Mouse (Mus musculus) gastrocnemius, adult 2 months (tissue): ENCODE measurements at regions not wholly inside any gene's neighbourhood (a gene's known extent, or its start where the extent isn't known, plus 50 kb on each side); places are given as distances from the start of the nearest gene placed in this dataset.

Experiments
- DNase-seq: peaks from one replicate; pipeline ENCODE4 v3.0.0; 2022
- H3K27ac ChIP-seq: fragments of 200-600 bp; 2 replicates; pipeline ENCODE4 v1.8.1; 2022; ENCODE audit warnings: mild to moderate bottlenecking
- H3K4me3 ChIP-seq: fragments of 200-600 bp; 2 replicates; pipeline ENCODE4 v1.8.1; 2022; ENCODE audit warnings: mild to moderate bottlenecking, moderate library complexity
- CTCF ChIP-seq: fragments of 200-600 bp; IDR thresholded peaks from 2 replicates; pipeline ENCODE4 v1.8.1; 2022; ENCODE audit warnings: antibody characterized with exemption, mild to moderate bottlenecking, moderate library complexity
- intact Hi-C: fragments of 180-260 bp; cut with DNase I; formaldehyde crosslinking; loops from one replicate; pipeline ENCODE4 v1.15.1; 2025

DNA sequence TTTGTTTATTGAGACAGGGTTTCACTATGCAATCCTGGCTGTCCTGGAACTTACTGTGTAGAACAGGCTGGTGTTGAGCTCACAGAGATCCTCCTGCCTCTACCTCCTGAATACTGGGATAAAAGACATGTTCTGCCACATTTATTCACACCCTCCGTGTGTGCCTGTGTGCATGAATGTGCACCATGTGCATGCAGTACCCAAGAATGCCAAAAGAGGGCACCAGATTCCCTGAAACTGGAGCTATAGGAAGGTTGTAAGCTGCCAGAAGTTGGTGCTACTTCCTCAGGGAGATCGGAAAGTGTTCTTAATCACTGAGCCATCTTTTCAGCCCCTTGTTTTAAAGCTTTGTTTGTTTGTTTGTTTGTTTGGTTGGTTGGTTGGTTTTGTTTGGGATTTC lies 155.3 kb upstream of the Atp6ap2 start:
- no peak for TF ChIP-seq CTCF
- DNase-seq = no peak
- no peak overlapping the region for H3K27ac ChIP-seq
- intact Hi-C loops = no loop called here
- H3K4me3 ChIP-seq = no peak overlapping the region

DNA sequence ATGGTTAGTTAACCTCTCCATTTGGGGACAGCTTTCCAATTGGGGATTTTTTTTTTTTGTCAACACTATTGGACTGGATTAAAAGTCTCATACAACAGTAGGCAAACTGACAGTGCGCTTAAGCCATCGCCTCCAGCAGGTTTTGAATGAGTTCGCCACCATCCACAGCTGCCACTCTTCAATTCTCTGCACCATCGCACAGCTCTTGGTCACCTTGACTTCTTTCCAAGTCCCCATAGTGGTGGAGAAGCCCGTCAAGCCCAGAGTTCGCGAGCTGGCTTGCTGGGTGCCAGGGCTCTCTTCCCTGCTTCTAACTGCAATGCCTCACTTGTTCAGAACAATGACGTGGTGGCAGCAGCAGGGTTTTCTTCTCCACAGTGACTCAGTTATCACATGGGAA lies 151.9 kb upstream of the Atp6ap2 start:
- intact Hi-C loops = no loop called here
- TF ChIP-seq CTCF = no peak
- Histone ChIP-seq H3K27ac (no peak overlapping the region), H3K4me3 (no peak overlapping the region)
- DNase-seq = no peak

DNA sequence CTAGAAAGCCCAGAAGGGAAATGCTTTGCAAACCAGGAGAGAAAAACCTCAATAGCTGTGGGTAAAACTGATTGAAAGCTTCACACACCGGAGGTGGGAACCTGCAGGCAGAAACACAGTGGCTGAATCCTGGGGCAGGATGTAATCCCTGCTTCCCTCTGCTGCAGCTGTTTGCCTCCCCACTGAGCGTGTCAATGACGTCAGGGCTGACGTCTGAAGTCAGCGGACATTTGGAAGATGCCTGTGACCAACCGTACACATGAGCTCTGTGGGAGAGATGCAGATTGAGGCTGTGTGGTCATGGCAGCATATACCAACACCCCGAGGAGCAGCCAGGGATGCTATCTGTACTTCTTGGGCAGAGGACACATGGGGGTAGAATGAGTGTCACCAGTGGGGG lies 151.5 kb upstream of the Atp6ap2 start:
- Histone ChIP-seq H3K27ac (no peak overlapping the region), H3K4me3 (no peak overlapping the region)
- DNase-seq = no peak
- intact Hi-C loops = no loop called here
- no peak for TF ChIP-seq CTCF

DNA sequence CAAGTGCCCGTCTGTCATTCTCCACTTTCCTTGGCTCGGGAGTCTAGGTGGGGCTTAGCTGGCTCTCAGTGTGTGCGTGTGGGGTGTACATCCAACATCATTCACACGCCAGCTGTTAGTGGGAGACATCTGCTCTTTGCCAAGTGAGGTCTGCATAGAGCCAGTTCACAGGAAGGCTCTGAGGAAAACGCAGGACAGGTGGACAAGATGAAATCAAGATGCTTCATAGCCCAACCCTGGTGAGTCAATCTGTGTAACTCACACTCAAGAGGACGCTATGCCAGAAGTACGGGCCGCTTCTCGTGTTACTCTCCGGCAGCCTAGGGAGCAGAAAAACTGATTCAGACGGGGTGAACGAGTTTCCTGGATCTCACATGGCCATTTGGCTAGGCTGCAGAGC lies 148.2 kb upstream of the Atp6ap2 start:
- peak; percentile 63 for DNase-seq
- intact Hi-C loops = no loop called here
- H3K4me3 ChIP-seq = no peak overlapping the region
- no peak for TF ChIP-seq CTCF
- H3K27ac ChIP-seq = no peak overlapping the region

DNA sequence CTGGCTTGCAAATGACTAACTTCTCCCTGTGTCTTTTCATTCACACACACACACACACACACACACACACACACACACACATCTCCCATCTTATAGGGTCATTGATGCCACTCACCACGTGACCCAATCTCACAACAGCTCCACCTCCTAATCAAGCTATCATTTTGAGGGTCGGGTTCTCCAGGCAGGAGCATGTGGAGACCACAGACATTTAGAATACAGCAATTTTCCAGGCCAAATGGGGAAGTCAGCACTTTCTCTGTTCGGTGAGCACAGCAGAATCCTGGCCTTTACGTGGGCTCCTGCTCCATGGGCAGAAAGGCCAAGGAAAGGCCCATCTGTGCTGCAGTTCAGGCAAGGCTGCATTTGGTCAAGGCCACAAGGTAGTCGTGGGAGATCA lies 143.8 kb upstream of the Atp6ap2 start:
- Histone ChIP-seq H3K4me3 (no peak overlapping the region), H3K27ac (no peak overlapping the region)
- DNase-seq = no peak
- intact Hi-C loops = no loop called here
- no peak for TF ChIP-seq CTCF

DNA sequence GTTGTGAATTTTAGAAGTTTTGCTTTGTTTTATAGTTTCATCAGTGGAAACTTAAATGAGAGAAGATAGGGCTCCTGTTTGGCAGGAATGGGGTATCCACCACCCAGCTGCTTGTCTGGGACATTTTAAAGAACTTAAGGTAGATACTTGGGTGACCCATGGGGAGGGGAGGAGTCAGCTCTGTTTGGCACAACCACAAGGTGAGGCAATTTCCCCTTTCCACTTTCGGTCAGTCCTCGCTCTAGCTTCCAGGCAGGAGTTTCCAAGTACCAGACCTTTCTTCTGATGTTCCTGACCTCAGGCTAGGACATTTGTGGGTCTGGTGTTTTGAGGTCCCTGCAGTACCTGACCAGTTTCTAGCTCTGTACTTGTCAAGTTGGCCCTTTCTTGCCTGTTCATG lies 142.5 kb upstream of the Atp6ap2 start:
- Histone ChIP-seq H3K4me3 (no peak overlapping the region), H3K27ac (no peak overlapping the region)
- intact Hi-C loops = no loop called here
- DNase-seq = no peak
- no peak for TF ChIP-seq CTCF

DNA sequence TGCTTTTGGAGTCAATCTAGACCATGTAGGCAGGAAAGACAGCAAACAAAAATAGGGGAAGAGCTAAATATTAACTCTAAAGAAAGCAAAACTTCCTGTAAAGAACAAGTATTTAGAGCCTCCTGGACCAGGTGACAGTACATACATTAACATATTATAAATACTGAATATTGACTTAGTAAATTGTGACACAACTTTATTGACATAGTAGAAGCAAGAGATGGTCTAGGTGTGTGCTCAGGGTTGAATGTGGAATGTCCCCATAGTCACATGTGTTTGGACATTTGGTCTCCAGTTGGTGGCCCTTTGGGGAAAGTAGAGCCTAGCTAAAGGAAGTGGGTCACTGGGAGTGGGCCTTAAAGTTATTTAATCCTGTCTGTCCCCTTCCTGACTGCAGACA lies 139.6 kb upstream of the Atp6ap2 start:
- no peak for TF ChIP-seq CTCF
- H3K27ac ChIP-seq = no peak overlapping the region
- intact Hi-C loops = no loop called here
- no peak overlapping the region for H3K4me3 ChIP-seq
- no peak for DNase-seq

DNA sequence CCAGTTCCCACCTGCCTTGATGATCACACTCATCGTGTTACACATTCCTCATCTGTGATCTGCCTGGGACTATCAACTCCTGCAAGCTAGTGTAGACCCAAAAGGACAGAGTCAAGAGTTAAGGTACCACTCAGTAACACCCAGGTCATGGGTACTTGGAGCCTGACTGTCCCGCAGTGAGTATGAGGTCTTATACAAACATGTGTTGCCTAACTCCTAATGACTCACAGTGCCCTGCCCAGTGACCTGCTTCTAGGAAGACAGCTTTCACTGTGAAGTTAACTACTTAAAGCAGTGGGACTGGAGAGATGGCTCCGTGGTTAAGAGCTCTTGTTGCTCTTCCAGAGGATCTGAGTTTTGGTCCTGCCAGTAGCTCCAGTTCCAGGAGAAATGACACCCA lies 137.9 kb upstream of the Atp6ap2 start:
- intact Hi-C loops = no loop called here
- H3K27ac ChIP-seq = no peak overlapping the region
- H3K4me3 ChIP-seq = no peak overlapping the region
- no peak for TF ChIP-seq CTCF
- no peak for DNase-seq

DNA sequence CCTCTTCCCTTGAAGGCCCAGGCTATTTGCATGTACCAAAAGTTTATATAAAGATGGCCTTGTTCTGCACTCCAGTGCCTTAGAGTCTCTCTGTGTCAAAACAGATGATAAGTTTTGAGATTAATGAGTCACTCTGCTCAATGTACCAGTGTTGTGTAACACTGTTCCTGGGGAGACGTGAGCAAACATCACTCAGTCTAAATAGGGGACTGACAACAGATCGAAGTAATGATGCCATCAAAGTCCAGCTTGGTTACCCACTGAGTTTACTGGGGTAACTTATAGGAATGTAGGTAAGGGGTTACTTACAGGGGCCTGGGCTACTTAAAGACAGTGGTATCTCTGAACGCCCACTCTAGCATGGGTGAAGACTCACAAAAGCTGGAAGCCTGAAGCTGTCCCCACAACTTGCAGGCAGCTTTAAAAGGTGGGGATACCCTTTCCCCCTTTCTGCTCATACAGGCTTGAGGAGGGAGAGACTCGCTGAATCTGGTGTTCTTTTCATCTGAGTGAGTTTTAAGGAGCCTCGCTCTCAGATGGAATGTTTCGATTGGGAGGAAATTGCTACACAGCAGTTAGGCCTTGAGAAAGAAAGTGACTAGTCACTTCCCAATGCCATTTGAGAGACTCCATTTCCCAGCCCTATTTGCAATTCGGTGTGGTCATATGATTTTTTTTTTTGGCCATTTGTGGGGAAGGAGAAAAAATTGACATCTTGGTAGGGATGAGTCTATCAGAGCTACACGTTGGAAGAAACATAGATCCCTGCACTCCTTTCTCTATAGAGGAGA lies 134.4 kb upstream of the Atp6ap2 start:
- intact Hi-C loops = no loop called here
- no peak for TF ChIP-seq CTCF
- Histone ChIP-seq H3K27ac (no peak overlapping the region), H3K4me3 (no peak overlapping the region)
- no peak for DNase-seq

DNA sequence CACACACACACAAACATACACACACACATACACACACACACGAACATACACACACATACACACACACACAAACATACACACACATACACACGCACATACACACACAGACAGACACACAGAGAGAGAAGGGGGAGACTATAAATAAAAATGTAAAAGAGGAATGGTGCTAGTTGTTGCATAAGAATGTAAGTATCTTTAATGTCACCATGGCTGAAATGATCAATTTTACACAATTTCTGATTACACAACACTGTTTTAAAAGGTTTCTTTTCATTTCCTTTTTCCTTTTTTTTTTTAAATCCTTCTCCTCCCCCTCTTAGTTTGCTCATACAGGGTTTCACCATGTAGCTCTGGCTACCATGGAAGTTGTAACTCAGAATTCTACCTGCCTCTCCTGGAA lies 125.9 kb upstream of the Atp6ap2 start:
- H3K4me3 ChIP-seq = no peak overlapping the region
- TF ChIP-seq CTCF = no peak
- H3K27ac ChIP-seq = no peak overlapping the region
- no peak for DNase-seq
- intact Hi-C loops = no loop called here

DNA sequence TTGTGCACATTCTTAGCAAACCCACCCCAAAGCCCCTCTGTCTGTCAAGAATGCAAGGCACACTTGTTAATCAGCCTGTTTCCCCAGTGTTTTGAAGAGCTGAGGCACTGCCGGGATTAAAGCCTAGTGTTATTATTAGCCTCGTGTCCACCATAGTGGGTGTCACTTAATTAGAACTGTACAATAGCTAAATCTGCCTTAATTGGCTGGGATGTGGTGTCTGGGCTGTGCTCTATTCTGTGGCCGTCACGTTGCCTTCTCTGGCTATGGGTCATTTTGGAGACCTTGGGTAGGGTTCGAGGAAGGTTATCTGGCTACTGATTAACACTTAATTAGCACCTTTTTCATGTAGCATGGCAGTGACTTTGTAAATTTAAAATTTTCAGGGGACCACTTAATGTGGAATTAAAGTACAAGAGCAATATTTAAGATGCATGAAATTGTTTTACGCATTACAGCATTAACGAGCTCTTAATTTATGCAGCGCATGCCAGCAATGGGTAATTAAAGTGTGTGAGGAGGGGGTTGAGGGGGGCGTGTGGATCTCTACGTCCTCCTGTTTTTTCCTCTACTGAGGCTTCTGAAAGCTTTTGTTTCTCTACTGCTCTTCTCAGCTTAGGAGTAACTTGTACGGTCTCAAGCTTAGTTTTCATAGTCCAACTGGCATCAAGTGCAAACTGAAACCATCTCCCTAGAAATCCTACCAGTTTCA lies 124.5 kb upstream of the Atp6ap2 start:
- no peak for TF ChIP-seq CTCF
- no peak overlapping the region for H3K4me3 ChIP-seq
- no peak overlapping the region for H3K27ac ChIP-seq
- DNase-seq = no peak
- intact Hi-C loops = no loop called here

DNA sequence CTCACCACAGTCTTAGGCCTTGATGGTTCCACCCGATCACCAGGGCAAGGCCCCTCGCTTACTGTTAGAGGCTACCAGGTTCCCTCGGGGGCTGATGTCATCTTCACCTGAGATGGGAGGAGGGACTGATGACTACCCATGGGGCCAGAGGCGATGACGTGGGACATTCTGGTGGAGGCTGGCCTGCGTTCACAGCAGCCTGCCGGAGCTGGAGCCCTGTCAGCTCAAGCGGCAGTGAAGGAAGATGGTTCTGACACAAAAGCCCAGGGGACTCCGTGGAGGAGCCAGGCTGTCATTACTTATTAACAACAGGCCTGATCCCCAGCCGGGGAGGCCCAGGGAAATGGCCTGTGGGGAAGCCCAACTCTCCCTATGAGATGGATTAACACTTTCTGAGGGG lies 121.3 kb upstream of the Atp6ap2 start:
- no peak for TF ChIP-seq CTCF
- H3K27ac ChIP-seq = no peak overlapping the region
- DNase-seq = no peak
- intact Hi-C loops = no loop called here
- no peak overlapping the region for H3K4me3 ChIP-seq

DNA sequence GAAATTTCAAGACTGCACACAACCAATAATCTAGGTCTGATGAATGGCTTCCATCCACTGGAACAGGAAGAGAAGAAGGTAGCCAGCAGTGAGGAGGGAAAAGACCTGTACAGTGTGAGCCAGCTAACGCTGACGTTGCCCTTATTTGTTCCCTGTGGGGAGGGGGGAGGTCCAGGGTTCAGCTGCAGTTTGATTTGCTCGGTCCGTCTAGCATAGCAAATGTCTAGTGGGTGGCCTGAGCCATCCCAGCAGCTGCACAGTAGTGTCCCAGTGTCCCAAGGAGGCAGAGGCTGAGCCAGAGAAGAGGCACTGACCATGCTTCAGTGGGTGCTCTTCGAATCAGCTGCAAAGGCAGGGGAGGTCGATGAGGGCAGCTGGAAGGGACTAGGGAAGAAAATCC lies 120.7 kb upstream of the Atp6ap2 start:
- Histone ChIP-seq H3K4me3 (no peak overlapping the region), H3K27ac (no peak overlapping the region)
- TF ChIP-seq CTCF = no peak
- no peak for DNase-seq
- intact Hi-C loops = no loop called here
